12 mouse cellular contexts compared by ENCODE assay signal in the genomic region with DNA sequence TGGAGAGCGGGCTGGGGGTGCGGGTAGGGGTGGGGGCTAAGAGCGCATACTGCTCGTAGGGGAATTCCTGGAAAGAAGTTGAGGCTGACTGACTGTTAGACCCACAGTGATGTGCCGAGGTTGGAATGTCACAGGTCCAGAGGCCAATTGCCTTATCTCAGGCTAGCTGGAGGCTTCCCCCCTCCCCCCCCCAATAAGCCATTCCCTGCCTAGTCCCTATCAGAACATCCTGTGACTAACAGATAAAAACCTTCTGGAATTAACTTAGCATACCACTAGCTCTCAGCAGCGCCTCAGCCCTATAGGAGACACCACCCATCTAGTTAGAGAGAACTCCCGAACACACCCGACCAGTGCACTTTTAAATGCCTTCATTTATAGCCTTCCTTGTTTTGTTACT. TPM values are rescaled to one million over a fixed set of nuclear protein-coding genes. Genes with fewer than 3 reads are reported as not detected.
DNase-seq lines count a peak whose midpoint lies in the region; ATAC-seq and TF ChIP-seq lines count a peak whose summit lies in the region.
"Had no signal": no experiment of that assay in that cellular context is flagged by ENCODE, and none has a peak within 500 bp of the region (broad histone marks: within the 10 kb centered on the region; RNA-seq: fewer than 3 reads in every experiment).

No protein-coding gene starts in this region.

- no peak overlapping the region for H3K4me3 ChIP-seq in heart, embryonic 11.5 days (ENCODE audit: low read depth, low read length)
- no peak overlapping the region for H3K4me3 ChIP-seq in CH12.LX (replicated peaks in 1 of 3; ENCODE audit: low read depth in 2 of 3, low read length in 2 of 3, poor library complexity in 1 of 3)
- peak overlapping the region; percentile 26; the same call in 1 of the 2 replicates for H3K4me3 ChIP-seq in liver, embryonic 15.5 days (replicated peaks)
- no peak overlapping the region for H3K4me3 ChIP-seq in kidney, embryonic 16.5 days (ENCODE audit: low read length)
- H3K4me3 ChIP-seq: embryonic facial prominence, embryonic 12.5 days; limb, embryonic 12.5 days had no signal

- 0 out of 2 replicates have a peak, but pooled peaks have one; percentile 9 for ATAC-seq in heart, embryonic 11.5 days (replicated peaks; ENCODE audit: insufficient number of reproducible peaks, low FRiP score, low TSS enrichment)
- ATAC-seq in liver, embryonic 15.5 days (ENCODE audit: insufficient read depth) = peak; percentile 90
- ATAC-seq in kidney, embryonic 16.5 days (ENCODE audit: low FRiP score, low TSS enrichment) = no peak
- ATAC-seq: hindbrain, embryonic 16.5 days; midbrain, embryonic 16.5 days had no signal

- H3K9ac ChIP-seq in heart, embryonic 11.5 days (ENCODE audit: low read depth, low read length) = no peak overlapping the region
- H3K9ac ChIP-seq in CH12.LX (ENCODE audit: insufficient read depth, low read depth) = no peak overlapping the region
- peak overlapping the region; percentile 46 for H3K9ac ChIP-seq in liver, embryonic 15.5 days
- no peak overlapping the region for H3K9ac ChIP-seq in kidney, embryonic 16.5 days (replicated peaks; ENCODE audit: low read length)
- H3K9ac ChIP-seq: embryonic facial prominence, embryonic 12.5 days; limb, embryonic 12.5 days had no signal

- TF ChIP-seq EP300 in CH12.LX (IDR thresholded peaks at IDR 0.05; ENCODE audit: low read length) = no peak

- in situ Hi-C loops in CH12.LX (cut with MboI; ENCODE audit: low pct_ligation_motif_present, low pct_unique_long_range_greater_than_20kb, low sequenced_read_pairs) = no loop called here

- WGBS in heart, embryonic 11.5 days (ENCODE audit: insufficient replicate concordance) = 9% methylated on average over 8 of the region's 8 CpGs
- 22% methylated on average over 8 of the region's 8 CpGs for WGBS in liver, embryonic 15.5 days (ENCODE audit: insufficient replicate concordance)
- WGBS in kidney, embryonic 16.5 days = 69% methylated on average over 8 of the region's 8 CpGs

- no peaks in the 10 kb centered on the region for H3K36me3 ChIP-seq in heart, embryonic 11.5 days (ENCODE audit: control insufficient read depth, insufficient read depth, low read length)
- H3K36me3 ChIP-seq in CH12.LX (replicated peaks in 1 of 2; ENCODE audit: control insufficient read depth in 1 of 2, insufficient read depth in 1 of 2, low read length in 1 of 2) = peaks cover 44 to 95% of the 10 kb centered on the region in 2 experiments
- H3K36me3 ChIP-seq in liver, embryonic 15.5 days (replicated peaks) = 0 out of 2 replicates have a peak, but pooled peaks cover 12% of the 10 kb centered on the region
- H3K36me3 ChIP-seq in kidney, embryonic 16.5 days (ENCODE audit: insufficient read depth, low read length) = no peaks in the 10 kb centered on the region

- H3K79me2 ChIP-seq in CH12.LX (replicated peaks; ENCODE audit: control insufficient read depth, extremely low read depth, insufficient read depth, poor library complexity, severe bottlenecking) = peaks cover 54% of the 10 kb centered on the region

- peak overlapping the region; percentile 41 for H3K4me2 ChIP-seq in heart, embryonic 11.5 days
- H3K4me2 ChIP-seq in CH12.LX (ENCODE audit: insufficient read depth, low read depth, poor library complexity, severe bottlenecking) = no peak overlapping the region
- peak overlapping the region; percentile 63 for H3K4me2 ChIP-seq in liver, embryonic 15.5 days
- no peak overlapping the region for H3K4me2 ChIP-seq in kidney, embryonic 16.5 days (replicated peaks; ENCODE audit: low read depth, low read length)
- H3K4me2 ChIP-seq: embryonic facial prominence, embryonic 12.5 days; limb, embryonic 12.5 days had no signal

- H3K27me3 ChIP-seq in heart, embryonic 11.5 days (ENCODE audit: control insufficient read depth, insufficient read depth, low read length) = no peaks in the 10 kb centered on the region
- H3K27me3 ChIP-seq in CH12.LX (replicated peaks) = no peaks in the 10 kb centered on the region
- no peaks in the 10 kb centered on the region for H3K27me3 ChIP-seq in liver, embryonic 15.5 days
- H3K27me3 ChIP-seq in kidney, embryonic 16.5 days (ENCODE audit: insufficient read depth, low read length) = no peaks in the 10 kb centered on the region
- H3K27me3 ChIP-seq: embryonic facial prominence, embryonic 12.5 days; limb, embryonic 12.5 days had no signal

- TF ChIP-seq POLR2A in CH12.LX (IDR thresholded peaks at IDR 0.05; ENCODE audit: low read depth, low read length) = no peak

- no peak for TF ChIP-seq CTCF in CH12.LX (conservative IDR thresholded peaks at IDR 0.05 in 1 of 2, IDR thresholded peaks at IDR 0.05 in 1 of 2; ENCODE audit: low read depth in 2 of 2, low read length in 2 of 2)

- TF ChIP-seq RAD21 in CH12.LX (IDR thresholded peaks at IDR 0.05; ENCODE audit: low read depth, low read length) = no peak

- no peaks in the 10 kb centered on the region for H3K9me3 ChIP-seq in heart, embryonic 11.5 days (replicated peaks; ENCODE audit: control insufficient read depth, low read length)
- no peaks in the 10 kb centered on the region for H3K9me3 ChIP-seq in CH12.LX (replicated peaks; ENCODE audit: low read length)
- H3K9me3 ChIP-seq in liver, embryonic 15.5 days (replicated peaks) = no peaks in the 10 kb centered on the region
- H3K9me3 ChIP-seq in kidney, embryonic 16.5 days (ENCODE audit: low read length) = no peaks in the 10 kb centered on the region
- H3K9me3 ChIP-seq: embryonic facial prominence, embryonic 12.5 days; limb, embryonic 12.5 days had no signal

- H3K4me1 ChIP-seq in heart, embryonic 11.5 days (ENCODE audit: control insufficient read depth, insufficient read depth, low read length) = peaks cover 79% of the 10 kb centered on the region
- H3K4me1 ChIP-seq in CH12.LX (ENCODE audit: control insufficient read depth in 1 of 2, insufficient read depth in 2 of 2) = peaks cover 70 to 99% of the 10 kb centered on the region in 2 experiments
- peaks cover 84% of the 10 kb centered on the region for H3K4me1 ChIP-seq in liver, embryonic 15.5 days (replicated peaks)
- peaks cover 50% of the 10 kb centered on the region for H3K4me1 ChIP-seq in kidney, embryonic 16.5 days (ENCODE audit: insufficient read depth, low read length)

- dilution Hi-C loops in CH12.LX (cut with MboI; ENCODE audit: extremely low pct_ligation_motif_present, extremely low pct_unique_long_range_greater_than_20kb, low sequenced_read_pairs) = no loop called here

- peak overlapping the region; percentile 79 for H3K27ac ChIP-seq in heart, embryonic 11.5 days (ENCODE audit: low read depth, low read length)
- peak overlapping the region; percentile 30; the same call in 1 of the 2 replicates for H3K27ac ChIP-seq in CH12.LX (ENCODE audit: insufficient read depth, low read depth)
- H3K27ac ChIP-seq in liver, embryonic 15.5 days (replicated peaks) = peak overlapping the region; percentile 77
- no peak overlapping the region for H3K27ac ChIP-seq in kidney, embryonic 16.5 days (ENCODE audit: low read length)
- H3K27ac ChIP-seq: embryonic facial prominence, embryonic 12.5 days; limb, embryonic 12.5 days had no signal

- intact Hi-C loops in heart, postnatal 25 days (cut with DNase I) = loop anchor here (2.0 kb wide), 1 partner anchor 15 kb away; no protein-coding TSS in a partner anchor

- no peak for DNase-seq in heart, postnatal 25 days (ENCODE audit: low spot score)
- no peak for DNase-seq in CH12.LX (ENCODE audit: extremely low read depth)
- peak; percentile 58 for DNase-seq in c-Kit-positive CD71-positive TER-119-negative erythroid progenitor cells, embryonic 14.5 days (ENCODE audit: low read depth)
- no peak for DNase-seq in ovary, postnatal 14 days (ENCODE audit: low spot score)
- no peak for DNase-seq in layer of hippocampus, adult 9-11 months

TF ChIP-seq in CH12.LX, 34 proteins besides CTCF, POLR2A, EP300 and RAD21:
- TF ChIP-seq MXI1 (IDR thresholded peaks at IDR 0.05; ENCODE audit: low read depth, low read length) (no peak), MEF2A (IDR thresholded peaks at IDR 0.05; ENCODE audit: borderline replicate concordance, low read depth, low read length) (no peak), SIN3A (IDR thresholded peaks at IDR 0.05; ENCODE audit: low read length) (no peak), MAFK (IDR thresholded peaks at IDR 0.05; ENCODE audit: insufficient replicate concordance, low read length) (no peak), MYC (IDR thresholded peaks at IDR 0.05; ENCODE audit: low read depth, low read length) (no peak), USF2 (conservative IDR thresholded peaks at IDR 0.05; ENCODE audit: low read depth, low read length) (no peak)

RNA-seq across cellular contexts. Expression of gene Sh3bp5, which starts 31.9 kb away (rescaled TPM):
- 10.9 and 16.8 TPM in 2 replicates for polyA plus RNA-seq in heart, embryonic 11.5 days (2014; fragmentation: Nextera tagmentation; extraction: Ambion mirVana)
- 10 to 100 TPM; 41.0 to 58.1 TPM for total RNA-seq in heart, postnatal 25 days (2021)
- total RNA-seq in CH12.LX (2012; rRNA removed) (50.2 and 64.6 TPM in 2 replicates), CH12.LX (2014; rRNA removed) (53.0 and 57.4 TPM in 2 replicates)
- polyA plus RNA-seq in CH12.LX (2012; ENCODE audit: insufficient read length, low read depth) = 158 and 164 TPM in 2 replicates
- 16.9 and 21.5 TPM in 2 replicates for polyA plus RNA-seq in liver, embryonic 15.5 days (2015; fragmentation: Nextera tagmentation; extraction: Ambion mirVana)
- 34.1 and 39.0 TPM in 2 replicates for polyA plus RNA-seq in kidney, embryonic 16.5 days (2015; fragmentation: Nextera tagmentation; extraction: Ambion mirVana)

Comparison
In these comparisons a context has a peak if more than half of its experiments do, and no peak if none do; other contexts are left out.
1. H3K4me2 ChIP-seq: peak in heart, embryonic 11.5 days (single experiment) and liver, embryonic 15.5 days (single experiment); none in CH12.LX (single experiment) and kidney, embryonic 16.5 days (single experiment).